Mouse (Mus musculus) sigmoid colon, adult 10 weeks (tissue): ENCODE data around the gene Vegfb. TPM values are rescaled to one million over a fixed set of nuclear protein-coding genes. Genes with fewer than 3 reads are reported as not detected.

Experiments used
- polyA plus RNA-seq: library from polyadenylated mRNA; stranded (reverse); fragments of 350-450 nt; fragmentation: Illumina TruSeq; extraction: RNeasy Lipid Tissue Mini Kit (QIAGEN cat#74804); gene quantifications from one replicate; pipeline ENCODE4 v1.2.3, GENCODE M21; 2014; ENCODE audit warnings: low read depth, low replicate concordance

The Vegfb gene
- polyA plus RNA-seq = 6.6 TPM

GRCm38 (mm10) chr19:6987061-6987903 lies at the start of gene Vegfb:
Gene Vegfb (minus strand): TSS chr19:6987651.

DNA sequence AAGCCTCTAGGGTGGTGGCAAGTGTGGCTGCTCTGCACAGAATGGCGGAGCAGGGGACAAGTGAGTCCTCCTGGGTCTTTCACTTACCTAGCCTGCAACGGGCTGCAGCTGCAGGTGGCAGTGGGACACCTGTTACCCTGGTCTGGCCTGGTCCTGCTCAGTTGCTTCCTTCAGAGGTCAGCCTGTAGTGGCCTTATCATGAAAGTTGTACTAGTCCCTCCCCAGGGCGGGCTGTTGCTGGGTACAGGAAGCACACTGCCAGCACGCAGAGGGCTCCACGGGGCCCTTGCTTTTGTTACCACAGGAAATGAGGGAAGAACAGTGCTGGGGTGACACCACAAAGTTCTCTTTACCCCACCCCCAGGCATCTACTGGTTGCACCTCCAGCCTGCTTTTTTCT lies 31.7 kb upstream of the Vegfb start, which contains the start of gene Fermt3:
Fermt3 (minus strand) TSS at position 279 of the 400 bp plus-strand sequence.

DNA sequence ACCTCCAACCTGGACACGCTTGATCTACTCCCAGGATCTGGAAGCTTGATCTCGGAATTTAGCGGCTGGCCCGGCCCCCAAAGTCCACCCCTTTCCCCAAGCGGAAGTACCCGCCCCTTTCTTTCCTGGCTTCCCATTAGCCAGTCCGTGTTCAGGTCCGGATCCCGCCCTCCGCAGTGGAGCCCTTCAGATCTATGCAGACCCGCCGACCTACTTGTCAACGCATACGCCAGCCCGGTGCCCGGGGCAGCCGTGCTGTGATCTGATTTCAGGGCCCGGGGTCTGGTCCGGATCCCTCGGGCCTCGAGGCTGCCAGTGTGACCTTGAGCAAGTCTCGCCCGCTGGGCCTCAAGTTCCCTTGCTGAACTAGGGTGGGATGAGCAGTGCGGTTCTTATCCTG lies 8.6 kb upstream of the Vegfb start, which contains the start of the genes Nudt22 and Trpt1:
Nudt22 (minus strand) TSS at position 112 of the 400 bp plus-strand sequence.
Trpt1 (plus strand) TSS at position 126 of the 400 bp plus-strand sequence.

DNA sequence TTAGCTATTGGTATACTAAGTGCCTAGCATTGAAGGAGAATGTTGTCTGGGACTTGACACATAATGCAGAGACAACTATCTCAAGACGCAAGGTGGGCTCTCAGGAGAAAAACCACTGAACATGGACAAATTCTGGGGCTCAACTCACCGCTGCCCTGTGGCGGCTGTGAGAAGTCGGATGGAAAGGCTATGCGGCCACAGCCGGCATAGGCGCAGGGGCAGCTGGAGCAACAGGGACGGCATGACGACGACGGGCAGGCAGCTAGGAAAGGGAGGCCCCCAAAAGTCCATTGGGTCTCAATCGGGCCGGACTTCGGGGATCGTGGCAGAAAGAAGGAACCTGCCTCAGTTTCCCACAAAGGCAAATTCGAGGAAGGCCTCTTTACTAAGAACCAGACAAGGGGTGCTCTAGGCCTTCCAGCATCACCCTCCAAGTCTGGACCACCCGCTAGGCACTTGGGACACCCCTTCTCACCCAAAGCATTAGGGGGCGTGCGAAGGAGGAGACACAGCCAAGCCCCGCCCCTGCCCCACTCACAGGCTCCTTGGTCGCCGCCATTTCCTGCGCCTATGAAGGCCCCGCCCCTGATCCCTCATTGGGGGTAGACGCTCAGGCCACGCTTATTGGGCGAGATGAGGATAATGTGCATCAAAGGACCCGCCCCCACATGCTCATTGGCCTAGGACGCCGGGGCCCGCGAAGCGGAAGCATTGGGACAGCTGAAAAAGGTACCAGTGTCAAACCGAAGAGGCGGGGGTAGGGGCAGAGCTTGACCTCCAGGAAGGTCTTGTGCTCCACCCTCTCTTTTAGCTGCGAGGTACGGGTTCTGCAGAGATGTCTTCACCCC lies 4.8 kb upstream of the Vegfb start, which contains the start of gene Dnajc4:
Dnajc4 (minus strand) TSS at position 562 of the 848 bp plus-strand sequence.

DNA sequence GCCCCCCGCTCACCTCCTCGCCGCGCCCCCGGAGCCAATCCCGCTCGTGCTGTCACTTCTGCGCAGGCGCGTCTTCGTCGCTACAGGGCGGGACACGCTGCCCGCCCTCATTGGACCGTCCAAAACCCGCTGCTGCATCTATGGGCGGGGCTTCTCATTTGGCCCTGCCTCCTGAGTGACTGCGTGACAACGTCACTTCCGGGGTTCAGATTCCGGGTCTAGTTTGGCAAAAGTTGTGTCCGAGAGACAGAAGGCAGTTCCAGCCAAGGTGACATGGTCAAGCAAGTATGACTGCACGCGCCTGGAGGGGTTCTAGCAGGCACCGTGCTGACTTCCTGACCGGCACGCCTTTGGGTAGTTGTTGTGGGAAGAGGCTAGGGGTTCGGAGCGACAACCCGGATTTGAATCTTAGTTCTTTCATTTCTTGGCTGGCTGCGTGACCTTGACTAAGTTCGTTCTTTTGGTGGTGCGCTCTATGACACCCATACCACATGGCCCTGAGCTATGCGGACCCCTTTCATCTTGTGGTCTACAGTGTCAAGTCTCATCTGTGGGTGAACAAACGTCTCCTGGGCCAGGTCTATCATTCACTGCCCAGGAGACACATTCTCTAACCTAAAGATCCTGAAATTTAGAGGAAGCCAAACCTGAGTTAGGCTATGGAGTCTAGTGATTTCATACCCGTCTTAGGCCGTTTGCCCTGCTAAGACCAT lies 6.9 kb downstream of the Vegfb start, which contains the start of gene Fkbp2:
Fkbp2 (minus strand) TSS at position 121 of the 713 bp plus-strand sequence.

GRCm38 (mm10) chr19:6975537-6976521 lies 11.6 kb downstream of the Vegfb start, which contains the start of gene Plcb3:
Gene Plcb3 (minus strand): TSS chr19:6976470.

DNA sequence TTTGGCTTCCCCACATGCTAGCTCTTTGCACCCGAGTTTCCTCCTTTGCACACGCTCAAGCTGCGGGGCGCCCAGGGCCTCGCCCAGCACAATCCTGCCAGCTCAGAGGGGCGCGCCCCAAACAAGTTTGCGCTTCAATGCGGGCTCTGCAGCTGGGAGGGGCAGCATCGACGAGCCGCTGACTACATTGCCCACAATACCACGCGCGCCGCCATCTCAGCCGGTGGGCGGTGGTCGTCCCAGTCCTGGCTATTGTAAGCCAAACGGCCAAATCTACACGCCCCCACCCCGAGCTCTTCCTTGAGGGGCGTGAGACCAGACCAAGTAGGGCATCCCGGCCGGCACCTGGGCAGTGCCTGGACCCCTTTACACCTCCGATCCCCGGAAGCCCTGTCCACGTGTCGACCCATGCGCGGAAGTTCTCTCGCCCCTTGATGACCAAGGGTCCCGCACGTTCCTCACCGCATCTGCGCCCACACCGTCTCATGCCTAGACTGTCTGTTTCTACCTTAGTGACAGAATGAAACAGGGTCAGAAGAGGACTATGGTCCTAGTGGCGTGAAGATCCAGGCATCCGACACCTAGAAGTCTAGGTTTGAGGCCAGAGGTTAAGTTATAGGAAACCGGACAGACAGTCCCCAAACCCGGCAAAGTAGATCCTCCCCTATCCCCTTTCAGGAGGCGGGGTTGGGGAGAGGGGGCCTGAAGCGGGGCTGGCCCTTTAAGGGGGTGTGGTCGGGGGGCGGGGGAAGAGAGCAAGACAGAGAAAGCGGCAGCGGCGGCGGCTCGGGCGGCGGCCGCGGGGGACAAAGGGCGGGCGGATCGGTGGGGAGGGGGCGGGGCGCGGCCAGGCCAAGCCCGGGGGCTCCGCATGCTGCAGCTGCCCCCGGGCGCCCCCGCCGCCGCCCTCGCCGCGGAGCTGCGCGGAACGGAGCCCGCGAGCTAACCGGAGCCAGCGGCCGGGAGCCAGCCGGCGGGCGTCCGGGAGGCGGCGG lies 12.9 kb downstream of the Vegfb start, which contains the start of gene Ppp1r14b:
Ppp1r14b (plus strand) TSS at position 758 of the 995 bp plus-strand sequence.

DNA sequence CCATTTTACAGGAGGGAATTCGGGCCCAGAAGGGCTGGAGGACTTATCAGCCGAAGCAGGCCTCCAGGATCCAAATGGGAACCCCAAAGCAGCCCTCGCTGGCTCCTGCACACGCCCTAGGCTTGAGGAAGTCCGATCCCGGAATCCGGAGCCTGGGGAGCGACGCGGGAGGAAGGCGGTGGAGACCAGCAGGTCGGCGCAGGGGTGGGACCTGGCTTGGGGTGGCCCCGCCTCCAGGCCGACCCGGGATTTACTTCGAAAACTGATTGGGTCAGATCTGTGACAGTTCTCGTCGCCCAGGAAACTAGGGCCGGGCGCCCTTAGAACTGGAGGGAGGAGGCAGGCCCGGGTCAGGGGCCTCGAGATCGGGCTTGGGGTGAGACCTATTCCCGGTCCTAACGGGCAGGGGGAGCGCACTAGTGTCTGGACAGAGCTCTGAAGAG lies 45.2 kb downstream of the Vegfb start, which contains the start of gene Gpr137:
Gpr137 (minus strand) TSS at position 232 of the 443 bp plus-strand sequence.

DNA sequence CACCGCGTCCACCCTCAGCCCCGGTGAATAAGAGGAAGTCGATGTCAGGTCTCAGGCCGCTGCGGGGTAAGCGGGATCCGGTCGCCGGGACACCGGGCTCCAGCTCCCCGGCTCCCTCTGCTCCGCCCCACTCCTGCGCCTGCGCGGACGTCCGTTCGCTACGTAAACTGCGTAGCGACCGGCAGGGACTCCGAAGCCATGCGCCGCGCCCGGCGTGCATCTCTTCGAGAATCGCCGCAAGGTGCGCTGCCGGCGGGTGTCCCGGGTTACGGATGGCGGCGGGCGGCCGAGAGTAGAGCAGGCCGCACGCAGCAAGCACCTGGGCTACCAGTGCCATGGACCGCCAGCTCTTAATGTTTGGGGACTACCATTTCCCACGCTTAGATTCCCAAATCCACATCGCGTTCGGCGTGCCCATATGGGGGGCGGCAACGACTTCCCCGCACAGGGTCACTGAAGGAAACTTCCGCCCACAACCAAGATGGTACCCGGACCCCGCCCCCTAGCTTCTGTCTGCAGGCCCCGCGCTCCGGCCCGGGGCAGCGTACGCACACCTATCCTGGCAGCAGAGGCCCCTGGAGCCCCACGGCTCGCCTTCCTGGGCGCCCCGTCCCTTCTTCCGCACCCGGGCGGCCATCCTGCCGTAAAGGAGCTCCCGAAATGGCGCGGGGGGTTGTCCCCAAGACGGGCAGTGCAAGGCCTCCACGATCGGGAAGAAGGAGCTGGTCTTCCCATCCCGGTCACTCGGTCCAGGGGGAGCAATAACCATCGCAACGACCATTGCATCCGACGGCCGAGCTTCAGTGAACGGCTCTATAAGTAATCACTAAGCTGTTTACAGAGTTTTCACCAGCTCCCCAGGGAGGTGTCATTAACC lies 45.8 kb downstream of the Vegfb start, which contains the start of gene Bad:
Bad (plus strand) TSS at position 490 of the 877 bp plus-strand sequence.

GRCm38 (mm10) chr19:6934195-6934977 lies 53.1 kb downstream of the Vegfb start, which contains the start of gene Kcnk4:
Gene Kcnk4 (minus strand): TSS chr19:6934515.

Other genes starting within 250 kb of the Vegfb start
- not detected for gene Rps6ka4, start 147.0 kb downstream of the Vegfb start, polyA plus RNA-seq
- not detected for gene Ccdc88b, start 129.4 kb downstream of the Vegfb start, polyA plus RNA-seq
- gene Trmt112, start 78.0 kb downstream of the Vegfb start, polyA plus RNA-seq = 9.6 TPM
- gene Prdx5, start 77.5 kb downstream of the Vegfb start, polyA plus RNA-seq = 22.6 TPM
- 16.9 TPM for gene Esrra, start 65.8 kb downstream of the Vegfb start, polyA plus RNA-seq
- not detected for gene Catsperz, start 62.3 kb downstream of the Vegfb start, polyA plus RNA-seq
- not detected for gene Kcnk4, start 53.1 kb downstream of the Vegfb start, polyA plus RNA-seq
- gene Bad, start 45.8 kb downstream of the Vegfb start, polyA plus RNA-seq = 1.6 TPM
- gene Gpr137, start 45.2 kb downstream of the Vegfb start, polyA plus RNA-seq = 0.73 TPM
- gene Ppp1r14b, start 12.7 kb downstream of the Vegfb start, polyA plus RNA-seq = 4.9 TPM
- gene Plcb3, start 11.2 kb downstream of the Vegfb start, polyA plus RNA-seq = 16.1 TPM
- gene Fkbp2, start 7.2 kb downstream of the Vegfb start, polyA plus RNA-seq = 7.6 TPM
- gene Dnajc4, start 4.9 kb upstream of the Vegfb start, polyA plus RNA-seq = not detected
- not detected for gene Nudt22, start 8.5 kb upstream of the Vegfb start, polyA plus RNA-seq
- 1.1 TPM for gene Trpt1, start 8.5 kb upstream of the Vegfb start, polyA plus RNA-seq
- gene Fermt3, start 31.8 kb upstream of the Vegfb start, polyA plus RNA-seq = 0.38 TPM
- 30.8 TPM for gene Stip1, start 52.3 kb upstream of the Vegfb start, polyA plus RNA-seq
- gene Macrod1, start 69.2 kb upstream of the Vegfb start, polyA plus RNA-seq = 2.6 TPM
- 0.25 TPM for gene Flrt1, start 118.1 kb upstream of the Vegfb start, polyA plus RNA-seq
- gene Otub1, start 218.7 kb upstream of the Vegfb start, polyA plus RNA-seq = 28.8 TPM
- 141 TPM for gene Cox8a, start 230.0 kb upstream of the Vegfb start, polyA plus RNA-seq